Mouse (Mus musculus) testis, adult 2 months (tissue): ENCODE data around the gene Hps5.

Experiments
- CTCF ChIP-seq: fragments of 200-500 bp; IDR thresholded peaks from 2 replicates; pipeline ENCODE4 v1.5.1; 2012; ENCODE audit warnings: low read depth, mild to moderate bottlenecking, inconsistent platforms, low read length, moderate library complexity; ENCODE audit not compliant: control insufficient read depth, insufficient read depth, insufficient replicate concordance
- POLR2A ChIP-seq: fragments of 200-500 bp; IDR thresholded peaks from 2 replicates; pipeline ENCODE4 v1.6.1; 2012; ENCODE audit warnings: low read depth, mild to moderate bottlenecking, inconsistent platforms, low read length, moderate library complexity; ENCODE audit not compliant: control insufficient read depth

GRCm38 (mm10) chr7:46843576-46843975, 47.7 kb upstream of the Hps5 start:
- TF ChIP-seq POLR2A, result no peak
- TF ChIP-seq CTCF, result no peak
